Mouse (Mus musculus): ENCODE data around the gene Gtf3c2. TPM values are rescaled to one million over a fixed set of nuclear protein-coding genes. Genes with fewer than 3 reads are reported as not detected.

The Gtf3c2 gene
- total and polyA plus RNA-seq, 3 experiments = 65.1 to 164 (median 88.3) TPM

- H3K36me3 ChIP-seq (replicated peaks) = peaks cover 91% of the 10 kb centered on the region
- H3K4me1 ChIP-seq (ENCODE audit: insufficient read depth, low read depth, low read length) = peaks cover 82% of the 10 kb centered on the region
- ATAC-seq (ENCODE audit: extremely low read depth, insufficient number of reproducible peaks, low FRiP score, poor library complexity, severe bottlenecking) (no peak), DNase-seq (ENCODE audit: low spot score) (no peak)
- no peak for TF ChIP-seq CTCF (IDR thresholded peaks at IDR 0.05; ENCODE audit: low read depth, low read length)
- TF ChIP-seq GATA2 (IDR thresholded peaks at IDR 0.05; ENCODE audit: borderline replicate concordance, low read depth, low read length) = no peak
- no peak for TF ChIP-seq POLR2AphosphoS5 (IDR thresholded peaks at IDR 0.05; ENCODE audit: insufficient replicate concordance, low read depth, low read length)
- no peak for TF ChIP-seq TAL1 (conservative IDR thresholded peaks at IDR 0.05; ENCODE audit: low read depth, low read length)
- TF ChIP-seq GATA1 (IDR thresholded peaks at IDR 0.05; ENCODE audit: borderline replicate concordance, low read length) = no peak
- H3K4me3 ChIP-seq (ENCODE audit: low read depth, low read length) = peak overlapping the region; percentile 65; the same call in 1 of the 2 replicates
- no peaks in the 10 kb centered on the region for H3K27me3 ChIP-seq (ENCODE audit: insufficient read depth, low read length)
- no peaks in the 10 kb centered on the region for H3K9me3 ChIP-seq (replicated peaks)
Observed at GRCm38 (mm10) chr5:31199321-31199892, 19.5 kb upstream of the Gtf3c2 start.

- Histone ChIP-seq H3K4me3 (ENCODE audit: low read depth, low read length) (no peak overlapping the region; the same call in 1 of the 2 replicates), H3K4me1 (ENCODE audit: insufficient read depth, low read depth, low read length) (peaks cover 84% of the 10 kb centered on the region), H3K36me3 (replicated peaks) (peaks cover 89% of the 10 kb centered on the region), H3K9me3 (replicated peaks) (no peaks in the 10 kb centered on the region), H3K27me3 (ENCODE audit: insufficient read depth, low read length) (no peaks in the 10 kb centered on the region)
- DNase-seq (ENCODE audit: low spot score) (no peak), ATAC-seq (ENCODE audit: extremely low read depth, insufficient number of reproducible peaks, low FRiP score, poor library complexity, severe bottlenecking) (no peak)
- TF ChIP-seq POLR2AphosphoS5 (IDR thresholded peaks at IDR 0.05; ENCODE audit: insufficient replicate concordance, low read depth, low read length) (no peak), GATA2 (IDR thresholded peaks at IDR 0.05; ENCODE audit: borderline replicate concordance, low read depth, low read length) (no peak)
Observed at GRCm38 (mm10) chr5:31198616-31199320, 18.8 kb upstream of the Gtf3c2 start.

- no peaks in the 10 kb centered on the region for H3K27me3 ChIP-seq (ENCODE audit: insufficient read depth, low read length)
- no peak for TF ChIP-seq GATA2 (IDR thresholded peaks at IDR 0.05; ENCODE audit: borderline replicate concordance, low read depth, low read length)
- TF ChIP-seq TAL1 (conservative IDR thresholded peaks at IDR 0.05; ENCODE audit: low read depth, low read length) = no peak
- TF ChIP-seq GATA1 (IDR thresholded peaks at IDR 0.05; ENCODE audit: borderline replicate concordance, low read length) = no peak
- no peak for TF ChIP-seq CTCF (IDR thresholded peaks at IDR 0.05; ENCODE audit: low read depth, low read length)
- TF ChIP-seq POLR2AphosphoS5 (IDR thresholded peaks at IDR 0.05; ENCODE audit: insufficient replicate concordance, low read depth, low read length) = no peak
- H3K4me1 ChIP-seq (ENCODE audit: insufficient read depth, low read depth, low read length) = peaks cover 83% of the 10 kb centered on the region
- no peaks in the 10 kb centered on the region for H3K9me3 ChIP-seq (replicated peaks)
- ATAC-seq (ENCODE audit: extremely low read depth, insufficient number of reproducible peaks, low FRiP score, poor library complexity, severe bottlenecking) = no peak
- no peak overlapping the region; the same call in 1 of the 2 replicates for H3K4me3 ChIP-seq (ENCODE audit: low read depth, low read length)
- peaks cover 83% of the 10 kb centered on the region for H3K36me3 ChIP-seq (replicated peaks)
- DNase-seq (ENCODE audit: low spot score) = no peak
Observed at GRCm38 (mm10) chr5:31198170-31198569, 18.2 kb upstream of the Gtf3c2 start.

GRCm38 (mm10) chr5:31197072-31197471 is 17.1 kb upstream of the Gtf3c2 start:
- Histone ChIP-seq H3K9me3 (replicated peaks) (no peaks in the 10 kb centered on the region), H3K36me3 (replicated peaks) (peaks cover 73% of the 10 kb centered on the region), H3K4me3 (ENCODE audit: low read depth, low read length) (no peak overlapping the region), H3K4me1 (ENCODE audit: insufficient read depth, low read depth, low read length) (peaks cover 74% of the 10 kb centered on the region), H3K27me3 (ENCODE audit: insufficient read depth, low read length) (no peaks in the 10 kb centered on the region)
- TF ChIP-seq POLR2AphosphoS5 (IDR thresholded peaks at IDR 0.05; ENCODE audit: insufficient replicate concordance, low read depth, low read length) = no peak
- no peak for DNase-seq (ENCODE audit: low spot score)
- no peak for ATAC-seq (ENCODE audit: extremely low read depth, insufficient number of reproducible peaks, low FRiP score, poor library complexity, severe bottlenecking)

GRCm38 (mm10) chr5:31196207-31196606 is 16.3 kb upstream of the Gtf3c2 start:
- ATAC-seq (ENCODE audit: extremely low read depth, insufficient number of reproducible peaks, low FRiP score, poor library complexity, severe bottlenecking) (no peak), DNase-seq (ENCODE audit: low spot score) (no peak)
- Histone ChIP-seq H3K4me3 (ENCODE audit: low read depth, low read length) (no peak overlapping the region), H3K9me3 (replicated peaks) (no peaks in the 10 kb centered on the region), H3K4me1 (ENCODE audit: insufficient read depth, low read depth, low read length) (peaks cover 76% of the 10 kb centered on the region), H3K36me3 (replicated peaks) (peaks cover 73% of the 10 kb centered on the region), H3K27me3 (ENCODE audit: insufficient read depth, low read length) (no peaks in the 10 kb centered on the region)
- no peak for TF ChIP-seq CTCF (IDR thresholded peaks at IDR 0.05; ENCODE audit: low read depth, low read length)
- no peak for TF ChIP-seq POLR2AphosphoS5 (IDR thresholded peaks at IDR 0.05; ENCODE audit: insufficient replicate concordance, low read depth, low read length)
- TF ChIP-seq GATA2 (IDR thresholded peaks at IDR 0.05; ENCODE audit: borderline replicate concordance, low read depth, low read length) = no peak
- TF ChIP-seq TAL1 (conservative IDR thresholded peaks at IDR 0.05; ENCODE audit: low read depth, low read length) = no peak
- TF ChIP-seq GATA1 (IDR thresholded peaks at IDR 0.05; ENCODE audit: borderline replicate concordance, low read length) = no peak

- Histone ChIP-seq H3K9me3 (replicated peaks) (no peaks in the 10 kb centered on the region), H3K36me3 (replicated peaks) (peaks cover 76% of the 10 kb centered on the region), H3K4me3 (ENCODE audit: low read depth, low read length) (no peak overlapping the region), H3K27me3 (ENCODE audit: insufficient read depth, low read length) (no peaks in the 10 kb centered on the region), H3K4me1 (ENCODE audit: insufficient read depth, low read depth, low read length) (peaks cover 79% of the 10 kb centered on the region)
- ATAC-seq (ENCODE audit: extremely low read depth, insufficient number of reproducible peaks, low FRiP score, poor library complexity, severe bottlenecking) (no peak), DNase-seq (ENCODE audit: low spot score) (no peak)
- TF ChIP-seq CTCF (IDR thresholded peaks at IDR 0.05; ENCODE audit: low read depth, low read length) (no peak), GATA2 (IDR thresholded peaks at IDR 0.05; ENCODE audit: borderline replicate concordance, low read depth, low read length) (no peak), POLR2AphosphoS5 (IDR thresholded peaks at IDR 0.05; ENCODE audit: insufficient replicate concordance, low read depth, low read length) (no peak; the same call in 1 of the 2 replicates), GATA1 (IDR thresholded peaks at IDR 0.05; ENCODE audit: borderline replicate concordance, low read length) (no peak), TAL1 (conservative IDR thresholded peaks at IDR 0.05; ENCODE audit: low read depth, low read length) (no peak)
Observed at GRCm38 (mm10) chr5:31195671-31196070, 15.7 kb upstream of the Gtf3c2 start.
